Mouse (Mus musculus) right cerebral cortex, postnatal 36 days (tissue): ENCODE data around the gene Sh2d5.

Experiments
- DNase-seq, 2 experiments: peaks; one replicate each; pipeline ENCODE4 v3.0.0; 2022; ENCODE audit warnings: low spot score in 2 of 2, mixed read lengths in 1 of 2

Gene Sh2d5

DNA sequence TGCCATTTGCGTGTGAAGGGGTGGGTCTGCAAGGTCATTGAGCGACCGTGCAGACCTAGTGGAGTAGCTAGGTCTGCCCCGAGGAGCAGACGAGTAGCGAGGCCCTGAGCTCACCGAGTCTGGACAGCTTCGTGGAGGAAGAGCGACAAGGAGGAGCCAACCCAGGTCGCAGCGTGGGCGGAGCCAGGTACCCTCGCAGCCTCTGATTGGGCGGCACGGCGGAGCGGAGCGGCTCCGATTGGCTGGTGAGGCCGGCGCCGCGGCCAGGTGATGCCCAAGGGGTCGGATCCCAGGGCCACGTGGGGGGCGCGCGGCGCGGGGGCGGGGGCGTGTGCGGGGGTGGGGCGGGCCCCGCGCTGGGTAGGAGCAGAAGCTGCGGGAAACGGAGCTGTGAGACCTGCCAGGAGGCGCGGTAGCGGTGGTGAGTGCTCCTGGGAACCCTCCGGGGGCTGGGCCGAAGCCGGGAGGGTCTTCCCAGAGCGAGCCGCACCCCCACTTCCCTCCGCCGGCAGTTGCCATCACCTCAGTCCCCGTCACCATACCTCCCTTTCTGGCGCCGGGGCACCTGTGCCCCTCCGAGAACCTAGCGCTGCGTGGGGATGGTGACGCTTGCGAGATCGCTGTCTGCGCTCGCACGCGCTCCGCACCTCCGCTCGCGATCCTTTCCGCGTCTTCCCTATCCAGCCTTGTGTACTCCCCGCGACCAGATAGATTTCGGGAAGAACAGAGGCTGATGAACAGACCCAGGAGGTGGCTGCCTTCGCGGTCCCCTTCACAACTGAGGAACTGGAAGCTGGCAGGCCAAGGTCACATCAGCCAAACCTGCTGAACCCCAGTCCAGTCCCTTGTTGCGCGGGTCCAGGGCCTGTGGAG, at the start of gene Sh2d5, which contains the start of gene Kif17:
TSS of gene Sh2d5 (plus strand) at position 316 of the 873 bp plus-strand sequence.
TSS of gene Kif17 (plus strand) at position 348 of the 873 bp plus-strand sequence.
- DNase-seq: peak; percentile 93

DNA sequence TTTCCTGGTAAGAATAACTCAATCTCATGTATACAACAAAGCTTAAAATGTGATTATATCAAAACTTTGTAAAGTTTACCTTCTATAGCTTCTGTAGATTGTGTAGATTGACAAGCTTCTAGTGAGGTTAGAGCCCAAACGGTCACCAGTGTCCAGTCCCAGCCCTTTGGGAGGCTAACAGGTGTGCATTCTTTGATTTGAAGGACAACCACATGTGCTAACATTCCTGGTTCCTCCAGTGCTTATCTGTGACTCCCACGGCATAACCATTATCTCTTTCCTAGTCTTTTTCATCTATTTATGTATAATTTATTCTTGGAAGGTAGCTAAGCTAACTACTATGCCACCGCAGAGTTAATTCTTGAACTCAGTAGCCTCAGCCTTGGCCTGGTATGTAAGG, 49.4 kb upstream of the Sh2d5 start:
- no peak for DNase-seq

DNA sequence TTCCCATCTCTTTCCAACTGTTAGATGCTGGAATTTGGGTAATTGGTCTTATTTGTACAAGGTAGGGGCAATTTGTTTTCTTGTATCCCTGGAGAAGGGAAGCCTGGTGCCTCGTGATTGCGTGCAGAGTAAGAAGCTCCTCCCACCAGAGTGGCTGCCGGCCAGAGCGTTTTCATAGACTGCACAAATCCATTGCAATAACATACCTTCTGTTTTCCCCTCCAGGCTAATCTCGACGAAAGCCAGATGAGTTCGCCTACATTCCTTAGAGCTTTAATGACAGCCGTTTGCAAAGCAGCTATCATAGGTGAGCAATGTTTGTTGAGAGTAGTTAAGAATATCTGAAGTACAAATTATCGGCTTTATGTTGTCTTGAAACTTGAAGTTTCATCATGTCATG, 48.5 kb upstream of the Sh2d5 start:
- no peak for DNase-seq

- no peak for DNase-seq
Observed at GRCm38 (mm10) chr4:138210116-138210515, 40.1 kb upstream of the Sh2d5 start.

DNA sequence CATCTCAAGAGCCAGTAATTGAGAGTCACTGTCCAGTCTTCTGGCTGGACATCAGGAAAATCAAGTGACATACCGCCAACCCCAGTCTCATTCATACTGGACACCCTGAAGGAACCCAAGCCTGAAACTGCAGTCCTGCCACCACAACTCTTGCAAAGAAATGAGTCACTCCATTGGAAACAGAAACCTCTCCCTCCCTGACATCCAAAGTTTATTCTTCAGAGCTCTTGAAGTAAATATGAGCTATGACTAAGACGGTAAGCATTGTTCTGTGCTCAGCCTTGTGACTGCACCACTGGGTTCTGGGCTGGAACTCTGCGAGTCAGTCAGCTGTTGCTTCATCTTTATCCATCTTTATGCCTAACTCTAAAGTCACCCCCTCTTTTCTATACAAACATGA, 36.3 kb upstream of the Sh2d5 start:
- no peak for DNase-seq

GRCm38 (mm10) chr4:138215671-138216199, 34.5 kb upstream of the Sh2d5 start:
- DNase-seq: no peak

DNA sequence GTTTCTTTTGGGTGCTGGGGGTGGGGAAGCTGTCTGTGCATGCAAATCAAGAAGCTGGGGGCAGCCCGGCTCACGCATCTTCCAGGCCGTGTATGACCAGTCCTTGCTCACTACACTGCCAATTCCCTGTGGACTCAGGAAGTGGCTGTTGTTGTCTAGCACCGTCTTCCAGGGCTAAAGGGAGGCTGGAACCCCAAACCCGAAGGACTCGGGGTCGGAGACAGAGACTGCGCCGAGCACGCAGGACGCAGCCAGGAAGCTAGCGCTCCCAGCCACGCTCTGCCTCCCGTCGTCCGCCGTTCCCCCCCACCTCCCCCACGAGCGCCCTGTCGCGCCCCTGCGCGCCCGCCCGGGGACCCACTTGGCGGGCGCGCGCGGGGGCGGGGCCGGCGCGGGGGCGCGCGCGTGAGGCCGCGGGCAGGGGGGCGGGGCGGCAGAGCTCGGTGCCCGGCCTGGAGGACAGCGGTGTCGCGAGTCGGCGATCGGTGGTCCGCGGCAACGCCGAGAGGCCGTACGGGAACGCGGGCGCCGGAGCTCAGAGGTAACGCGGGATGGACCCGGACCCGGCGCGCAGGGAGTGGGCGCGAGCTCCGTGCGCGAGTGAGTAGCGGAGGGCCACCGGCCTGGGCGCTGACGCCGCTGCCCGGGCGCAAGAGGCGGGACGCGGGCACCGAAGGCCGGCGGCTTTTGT, 33.9 kb upstream of the Sh2d5 start, which contains the start of gene Hp1bp3:
TSS of gene Hp1bp3 (plus strand) at position 97 of the 691 bp plus-strand sequence.
- peak; percentile 50 to 61 for DNase-seq

GRCm38 (mm10) chr4:138216891-138217392, 33.3 kb upstream of the Sh2d5 start:
- DNase-seq: peak; percentile 97 to 98

DNA sequence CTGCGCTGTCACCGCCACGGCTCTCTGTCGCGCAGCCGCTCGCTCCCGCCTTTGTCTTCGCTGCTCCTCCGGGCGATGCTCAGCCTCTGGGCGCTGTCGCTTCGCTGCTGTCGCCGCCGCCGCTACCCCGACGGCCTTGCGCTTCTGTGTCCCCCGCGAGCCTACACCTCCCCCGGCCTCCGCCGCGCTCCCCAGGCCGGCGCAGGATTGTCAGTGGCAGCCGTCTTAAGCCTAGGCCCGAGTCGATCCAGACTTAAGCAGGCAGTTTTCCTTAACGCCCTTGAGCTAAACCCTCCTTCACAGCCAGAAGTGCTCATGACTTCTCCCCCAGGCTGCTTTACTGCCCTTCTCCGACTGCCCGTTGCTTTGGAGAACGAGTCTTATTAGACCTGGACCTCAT, 32.8 kb upstream of the Sh2d5 start:
- no peak for DNase-seq

GRCm38 (mm10) chr4:138217951-138218685, 32.1 kb upstream of the Sh2d5 start:
- DNase-seq: no peak

DNA sequence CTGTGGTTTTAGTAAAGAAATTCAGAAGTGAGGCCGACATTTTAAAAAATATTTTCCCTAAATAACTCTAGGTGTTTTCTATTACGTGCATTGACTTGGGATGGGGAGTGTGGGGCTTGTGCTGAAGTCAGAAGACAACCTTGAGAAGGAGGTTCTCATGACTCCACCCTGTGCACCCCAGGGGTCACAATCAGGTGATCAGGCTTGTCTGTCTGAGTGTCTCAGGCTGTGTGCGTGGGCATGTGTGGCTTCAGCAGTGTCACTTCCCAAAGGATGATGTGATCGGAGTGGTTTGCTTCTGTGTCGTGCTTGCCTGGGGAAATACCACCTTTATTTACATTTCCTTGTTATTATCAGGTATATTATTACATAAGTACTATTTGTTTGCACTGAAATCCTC, 30.9 kb upstream of the Sh2d5 start:
- no peak for DNase-seq

GRCm38 (mm10) chr4:138220761-138221160, 29.4 kb upstream of the Sh2d5 start:
- DNase-seq: no peak

GRCm38 (mm10) chr4:138221406-138221805, 28.8 kb upstream of the Sh2d5 start:
- no peak for DNase-seq

DNA sequence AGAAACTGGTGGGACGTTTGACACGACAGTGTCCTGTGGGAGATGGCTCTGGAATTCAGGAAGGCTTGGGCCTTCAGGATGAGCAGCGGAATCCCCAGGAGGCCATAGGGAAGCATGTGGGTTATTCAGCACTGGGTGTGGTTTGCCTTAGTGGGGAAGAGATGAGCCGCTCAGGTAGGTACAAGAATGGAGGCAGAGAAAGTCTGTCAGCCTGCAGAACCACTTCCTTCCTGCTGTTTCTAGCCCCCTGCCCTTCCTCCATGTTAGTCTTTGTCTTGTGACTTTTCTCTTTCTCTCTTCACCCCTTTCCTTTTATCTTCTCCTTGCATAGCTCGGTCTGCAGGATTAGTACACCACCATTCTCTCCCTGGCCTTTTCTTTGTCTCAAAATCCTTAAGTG, 27.8 kb upstream of the Sh2d5 start:
- no peak for DNase-seq

GRCm38 (mm10) chr4:138223623-138224022, 26.6 kb upstream of the Sh2d5 start:
- DNase-seq: no peak

DNA sequence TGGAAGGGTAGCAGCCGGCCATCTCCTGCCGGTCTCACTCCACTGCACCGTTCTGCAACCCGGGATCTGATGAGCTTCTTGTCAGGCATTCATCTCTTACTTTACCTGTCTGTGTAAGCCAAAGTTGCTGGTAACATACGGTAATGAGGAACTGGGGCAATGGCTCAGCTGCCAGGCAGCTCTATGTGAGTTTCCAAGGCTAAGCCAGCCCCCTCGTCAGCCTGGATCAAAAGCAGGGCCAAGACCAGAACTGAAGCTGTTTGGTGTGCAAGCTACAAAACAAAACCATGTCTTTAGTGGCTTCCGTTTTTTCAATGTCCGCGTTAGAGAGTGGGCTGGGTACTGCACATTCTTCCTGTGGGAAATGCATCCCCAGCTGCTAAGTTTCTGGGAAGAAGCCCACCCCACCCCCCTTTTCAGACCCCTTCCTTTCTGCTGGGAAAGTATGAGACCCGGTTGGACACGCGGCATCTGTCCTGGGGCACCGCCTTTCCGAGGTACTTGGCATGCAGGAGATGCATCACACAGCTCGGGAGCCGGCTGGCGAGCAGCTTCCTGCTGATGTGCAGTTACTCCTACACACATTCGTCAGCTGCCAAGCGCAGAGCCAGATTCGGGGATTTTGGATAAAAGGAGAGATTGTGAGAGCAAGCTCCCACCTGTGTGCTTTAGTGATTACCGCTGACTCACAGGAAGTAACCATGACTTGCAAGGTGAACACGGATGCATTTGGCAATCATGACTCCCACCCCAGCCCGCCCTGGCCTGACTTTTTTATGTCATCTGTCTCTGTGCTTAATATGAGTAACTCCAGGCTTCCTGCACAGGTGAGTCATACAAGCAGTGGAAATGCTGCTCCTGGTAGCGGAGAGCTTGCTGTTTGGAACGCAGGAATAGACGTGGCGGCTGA, 3.2 kb upstream of the Sh2d5 start:
- peak; percentile 86 to 90 for DNase-seq

- DNase-seq: no peak
Observed at GRCm38 (mm10) chr4:138251819-138252218, 1.6 kb downstream of the Sh2d5 start.

GRCm38 (mm10) chr4:138252231-138252630, 2.0 kb downstream of the Sh2d5 start:
- no peak for DNase-seq

DNA sequence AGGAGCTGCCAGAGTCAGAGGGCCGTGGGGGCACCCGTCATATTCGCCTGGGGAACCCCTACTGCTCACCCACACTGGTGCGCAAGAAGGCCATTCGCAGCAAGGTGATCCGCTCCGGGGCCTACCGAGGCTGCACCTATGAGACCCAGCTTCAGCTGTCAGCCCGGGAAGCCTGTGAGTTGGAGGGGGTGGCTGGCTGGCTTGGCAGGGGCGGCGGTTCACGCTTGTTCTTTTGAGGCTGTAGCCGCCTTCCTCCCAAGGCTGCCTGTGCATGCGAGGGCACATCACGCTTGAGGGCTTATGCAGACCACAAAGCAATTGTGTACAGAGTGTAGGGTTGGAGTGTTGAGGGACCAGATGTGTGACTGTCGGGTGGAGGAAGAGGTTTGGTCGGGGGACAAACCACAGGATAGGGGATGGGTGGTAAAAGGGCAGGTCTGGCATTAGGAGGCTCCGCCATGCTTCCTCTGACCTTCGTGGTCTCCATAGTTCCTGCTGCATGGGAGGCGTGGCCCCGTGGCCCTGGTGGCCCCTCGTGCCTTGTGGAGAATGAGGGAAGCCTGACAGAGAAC, 7.0 kb downstream of the Sh2d5 start:
- DNase-seq: no peak

DNA sequence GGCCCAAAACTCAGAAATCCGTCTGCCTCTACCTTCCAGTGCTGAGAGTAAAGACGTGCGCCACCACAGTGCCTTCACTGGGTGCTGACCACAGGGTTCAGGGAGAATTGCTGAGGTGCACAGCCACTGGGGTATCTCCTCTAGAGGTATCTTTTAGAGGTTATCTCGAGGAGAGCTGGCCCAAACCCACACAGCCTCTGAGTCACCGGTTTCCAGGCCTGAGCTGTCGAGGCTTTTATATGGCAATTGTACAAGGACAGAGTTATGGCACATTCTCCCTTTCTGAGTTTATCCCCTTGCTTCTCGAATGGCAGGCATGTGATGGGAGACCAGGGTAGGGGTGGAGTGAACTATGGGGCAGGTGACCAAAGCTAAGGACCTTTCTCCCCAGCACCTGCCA, 8.5 kb downstream of the Sh2d5 start:
- no peak for DNase-seq
